Mouse (Mus musculus): ENCODE results near the gene Fst.

GRCm38 (mm10) chr13:114459701-114460160 is 980 bp upstream of the Fst start:
- TF ChIP-seq MAFK (IDR thresholded peaks at IDR 0.05; ENCODE audit: insufficient read depth, low read depth, low read length) (no peak), ZC3H11A (IDR thresholded peaks at IDR 0.05; ENCODE audit: borderline replicate concordance, low read depth, low read length) (no peak), ZNF384 (IDR thresholded peaks at IDR 0.05; ENCODE audit: low read depth, low read length) (no peak), HCFC1 (IDR thresholded peaks at IDR 0.05; ENCODE audit: borderline replicate concordance, insufficient read depth, low read length) (no peak), CHD2 (IDR thresholded peaks at IDR 0.05; ENCODE audit: low read depth, low read length) (no peak)
